Mouse (Mus musculus): ENCODE data around the gene Zfp30. TPM values are rescaled to one million over a fixed set of nuclear protein-coding genes. Genes with fewer than 3 reads are reported as not detected.
A peak's percentile ranks its signal among the peaks of the same experiment; 100 is the strongest.

The Zfp30 gene
- polyA plus RNA-seq, 1 experiment, result 0.20 TPM

DNA sequence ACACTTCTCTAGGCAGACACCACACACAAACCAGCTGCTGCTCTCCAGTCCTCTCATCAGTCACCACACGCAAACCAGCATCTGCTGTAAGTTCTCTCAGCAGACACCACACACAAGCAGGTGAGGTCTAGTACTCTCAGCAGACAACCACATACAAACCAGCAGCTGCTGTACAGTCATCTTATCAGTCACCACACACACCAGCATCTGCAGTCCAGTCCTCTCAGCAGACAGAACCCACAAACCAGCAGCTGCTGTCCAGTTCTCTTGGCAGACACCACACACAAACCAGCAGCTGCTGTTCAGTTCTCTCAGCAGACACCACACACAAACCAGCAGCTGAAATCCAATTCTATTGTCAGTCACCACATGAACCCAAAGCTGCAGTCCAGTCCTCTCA lies 53.0 kb downstream of the Zfp30 start:
- Histone ChIP-seq H3K27me3 (ENCODE audit: control insufficient read depth, insufficient read depth, low read length) (no peaks in the 10 kb centered on the region), H3K4me1 (ENCODE audit: control insufficient read depth, insufficient read depth, low read length) (no peaks in the 10 kb centered on the region), H3K4me3 (ENCODE audit: control insufficient read depth, low read depth, low read length) (peak overlapping the region; percentile 24), H3K27ac (ENCODE audit: control insufficient read depth, insufficient read depth, low read depth, low read length) (no peak overlapping the region), H3K36me3 (ENCODE audit: control insufficient read depth, insufficient read depth, low read length) (no peaks in the 10 kb centered on the region)
- no peak for TF ChIP-seq POLR2A (IDR thresholded peaks at IDR 0.05; ENCODE audit: control insufficient read depth, low read depth, low read length)
- TF ChIP-seq CTCF (IDR thresholded peaks at IDR 0.05; ENCODE audit: control insufficient read depth, insufficient read depth, insufficient replicate concordance, low read depth, low read length), result no peak

DNA sequence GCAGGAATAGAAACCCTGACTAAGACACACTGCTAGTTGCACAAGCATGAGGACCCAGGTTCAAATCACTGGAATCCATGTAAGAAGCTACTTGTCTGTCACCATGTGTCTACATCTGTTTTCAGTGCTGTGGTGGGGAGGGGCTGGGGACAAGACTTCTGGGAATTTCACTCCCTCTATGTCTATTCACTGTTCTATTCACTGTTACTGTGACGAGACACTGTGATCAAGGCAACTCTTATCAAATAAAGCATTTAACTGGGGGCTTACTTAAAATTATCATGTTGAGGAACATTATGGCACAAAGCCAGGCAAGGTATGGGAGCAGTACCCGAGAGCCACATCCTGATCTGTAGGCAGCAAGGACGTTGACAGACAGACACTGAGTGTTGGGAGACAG lies 55.5 kb downstream of the Zfp30 start:
- TF ChIP-seq POLR2A (IDR thresholded peaks at IDR 0.05; ENCODE audit: control insufficient read depth, low read depth, low read length), result no peak
- TF ChIP-seq CTCF (IDR thresholded peaks at IDR 0.05; ENCODE audit: control insufficient read depth, insufficient read depth, insufficient replicate concordance, low read depth, low read length), result no peak

DNA sequence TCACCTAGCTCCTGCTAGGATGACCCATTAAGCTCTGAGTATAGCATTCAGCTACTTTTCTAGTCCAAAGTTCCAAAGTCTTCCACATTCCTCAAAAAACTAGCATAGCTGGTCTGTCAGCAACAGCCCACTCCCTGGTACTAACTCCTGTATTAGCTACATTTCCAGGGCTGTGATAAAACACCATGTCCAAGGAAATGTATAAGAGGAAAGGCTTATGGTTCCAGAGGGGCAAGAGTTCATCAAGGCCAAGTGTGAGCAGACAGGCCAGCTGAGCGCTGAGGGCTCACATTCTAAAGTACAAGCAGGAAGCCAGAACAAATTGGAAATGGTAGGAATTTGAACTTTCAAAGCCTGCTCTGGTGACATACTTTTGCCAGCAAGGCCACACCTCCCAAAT lies 58.3 kb downstream of the Zfp30 start:
- Histone ChIP-seq H3K27me3 (ENCODE audit: control insufficient read depth, insufficient read depth, low read length) (no peaks in the 10 kb centered on the region), H3K36me3 (ENCODE audit: control insufficient read depth, insufficient read depth, low read length) (no peaks in the 10 kb centered on the region), H3K27ac (ENCODE audit: control insufficient read depth, insufficient read depth, low read depth, low read length) (no peak overlapping the region), H3K4me1 (ENCODE audit: control insufficient read depth, insufficient read depth, low read length) (no peaks in the 10 kb centered on the region), H3K4me3 (ENCODE audit: control insufficient read depth, low read depth, low read length) (no peak overlapping the region)
- TF ChIP-seq POLR2A (IDR thresholded peaks at IDR 0.05; ENCODE audit: control insufficient read depth, low read depth, low read length) (no peak), CTCF (IDR thresholded peaks at IDR 0.05; ENCODE audit: control insufficient read depth, insufficient read depth, insufficient replicate concordance, low read depth, low read length) (no peak)

More for the DNA sequence above, 55.5 kb downstream of the Zfp30 start:
- no peaks in the 10 kb centered on the region for H3K36me3 ChIP-seq (ENCODE audit: control insufficient read depth, insufficient read depth, low read length)
- H3K4me1 ChIP-seq (ENCODE audit: control insufficient read depth, insufficient read depth, low read length), result no peaks in the 10 kb centered on the region
- no peaks in the 10 kb centered on the region for H3K27me3 ChIP-seq (ENCODE audit: control insufficient read depth, insufficient read depth, low read length)
- H3K27ac ChIP-seq (ENCODE audit: control insufficient read depth, insufficient read depth, low read depth, low read length), result no peak overlapping the region
- no peak overlapping the region for H3K4me3 ChIP-seq (ENCODE audit: control insufficient read depth, low read depth, low read length)

Other genes starting within 250 kb of the Zfp30 start
- 110 and 173 TPM in 2 replicates for gene Catsperg2, start 57.0 kb upstream of the Zfp30 start, polyA plus RNA-seq (2012; rRNA removed)
- 1.1 TPM in 2 replicates for gene Zfp84, start 15.4 kb upstream of the Zfp30 start, polyA plus RNA-seq (2012; rRNA removed)
- gene Zfp790, start 32.1 kb downstream of the Zfp30 start, polyA plus RNA-seq (2012; rRNA removed), result 0.68 and 0.81 TPM in 2 replicates
- 0.55 and 1.2 TPM in 2 replicates for gene Zfp940, start 69.7 kb downstream of the Zfp30 start, polyA plus RNA-seq (2012; rRNA removed)
- gene Zfp420, start 76.0 kb downstream of the Zfp30 start, polyA plus RNA-seq (2012; rRNA removed), result 1.0 and 1.1 TPM in 2 replicates
- gene Zfp27, start 122.6 kb downstream of the Zfp30 start, polyA plus RNA-seq (2012; rRNA removed), result 0.95 and 1.6 TPM in 2 replicates
- gene Zfp383, start 124.2 kb downstream of the Zfp30 start, polyA plus RNA-seq (2012; rRNA removed), result 0.82 and 1.0 TPM in 2 replicates
- gene Zfp74, start 170.1 kb downstream of the Zfp30 start, polyA plus RNA-seq (2012; rRNA removed), result 0.60 and 0.93 TPM in 2 replicates
- gene Zfp568, start 200.0 kb downstream of the Zfp30 start, polyA plus RNA-seq (2012; rRNA removed), result 2.5 and 2.7 TPM in 2 replicates

Measured in testis, adult 2 months (tissue).